Mouse (Mus musculus): ENCODE measurements at regions not wholly inside any gene's neighbourhood (a gene's known extent, or its start where the extent isn't known, plus 50 kb on each side); places are given as distances from the start of the nearest gene placed in this dataset.

GRCm38 (mm10) chr8:15273775-15274174, 227.9 kb upstream of the BB014433 start:
- TF ChIP-seq CTCF (IDR thresholded peaks at IDR 0.05; ENCODE audit: insufficient read depth, low read depth, low read length) (no peak), POLR2A (IDR thresholded peaks at IDR 0.05; ENCODE audit: insufficient read depth, low read depth, low read length) (no peak)

Data from olfactory bulb, adult 2 months (tissue).